Mouse (Mus musculus): ENCODE measurements around the gene Adam22.
A peak's percentile ranks its signal among the peaks of the same experiment; 100 is the strongest.

Gene Adam22

GRCm38 (mm10) chr5:8367614-8368327 is at the start of gene Adam22:
TSS of gene Adam22 (minus strand) at chr5:8368160.
- peak; percentile 92 to 97 for DNase-seq

DNA sequence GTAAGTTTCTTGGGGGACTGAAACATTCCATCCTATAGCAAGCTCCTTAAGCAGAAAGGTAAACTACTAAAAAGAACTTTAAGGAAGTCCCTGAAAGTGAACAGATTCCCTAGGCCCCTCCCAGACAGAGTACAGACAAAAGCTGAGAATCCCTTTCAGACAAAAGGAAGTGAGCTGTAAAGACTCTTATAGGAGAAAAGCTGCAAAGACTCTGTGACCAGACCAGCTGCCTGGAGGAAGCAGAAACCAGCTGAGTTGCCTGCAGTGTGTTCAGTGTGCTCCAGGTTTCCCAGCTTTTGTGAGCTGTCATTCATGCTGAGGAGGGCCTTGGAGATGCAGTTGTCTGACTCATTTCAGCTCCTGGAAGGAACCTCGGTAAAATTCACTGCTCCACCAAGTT is 49.5 kb upstream of the Adam22 start:
- no peak for DNase-seq

GRCm38 (mm10) chr5:8416683-8417413 is 48.9 kb upstream of the Adam22 start:
- no peak for DNase-seq

GRCm38 (mm10) chr5:8408746-8409145 is 40.8 kb upstream of the Adam22 start:
- DNase-seq: no peak

- DNase-seq: no peak
Observed at GRCm38 (mm10) chr5:8397587-8398249, 29.8 kb upstream of the Adam22 start.

DNA sequence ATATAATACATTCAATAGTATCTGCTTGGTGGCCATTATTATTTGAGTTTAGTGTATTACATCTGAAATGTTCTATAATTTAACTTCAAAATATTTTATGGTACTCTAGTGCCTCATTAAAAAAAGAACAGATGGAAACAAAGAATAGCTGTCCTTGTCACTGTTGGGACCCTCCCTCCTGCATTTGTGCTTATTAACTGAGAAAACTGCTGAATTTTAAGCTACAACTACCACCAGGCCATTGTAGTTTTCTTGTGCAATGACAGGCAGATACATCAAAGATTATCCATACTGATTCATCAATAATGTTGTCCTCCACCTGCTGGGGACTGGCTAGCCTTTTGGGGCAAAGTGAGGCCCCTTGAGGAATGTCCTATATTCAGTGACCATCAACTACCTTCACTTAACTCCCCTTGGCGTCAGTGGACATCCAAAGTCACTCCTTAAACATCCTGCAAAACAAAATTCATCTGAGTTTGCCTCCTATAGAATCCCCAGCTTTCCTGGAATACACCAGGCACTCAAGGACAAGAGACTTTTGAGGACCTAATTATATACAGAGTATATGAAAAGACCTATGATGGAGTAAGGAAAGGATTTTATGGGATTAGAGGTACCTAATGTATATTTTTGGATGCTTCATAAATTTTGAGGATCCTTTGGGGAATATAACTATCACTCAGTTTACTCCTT is 26.1 kb upstream of the Adam22 start:
- DNase-seq: no peak

DNA sequence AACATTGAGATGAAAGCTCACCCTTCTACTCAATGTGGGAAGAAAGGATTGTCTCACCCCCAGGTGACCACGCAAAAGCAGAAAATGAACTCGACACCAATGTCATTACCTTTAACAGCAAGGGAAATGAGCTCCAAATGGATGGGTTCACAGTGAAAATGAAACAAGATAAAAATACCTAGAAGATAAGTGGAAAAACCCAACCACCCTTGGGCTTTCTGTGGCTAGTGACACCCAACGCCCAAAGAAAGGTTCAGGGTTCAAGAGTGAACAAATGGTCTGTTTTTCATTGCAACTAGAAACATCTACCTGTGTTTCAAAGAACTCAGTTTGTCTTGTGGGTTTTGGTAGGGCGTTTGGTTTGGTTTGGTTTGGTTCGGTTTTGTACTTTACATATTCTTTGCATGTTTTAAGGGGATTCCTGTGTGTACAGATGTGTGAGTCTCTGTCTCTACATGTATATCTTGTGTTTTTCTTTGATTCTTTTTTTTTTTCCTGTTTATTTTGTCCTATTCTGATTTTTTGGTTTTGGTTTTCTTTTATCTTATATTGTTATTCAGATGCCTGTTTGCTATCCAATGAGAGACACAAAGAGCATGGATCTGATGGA is 6.4 kb upstream of the Adam22 start:
- no peak for DNase-seq

- no peak for DNase-seq
Observed at GRCm38 (mm10) chr5:8373415-8373814, 5.5 kb upstream of the Adam22 start.

DNA sequence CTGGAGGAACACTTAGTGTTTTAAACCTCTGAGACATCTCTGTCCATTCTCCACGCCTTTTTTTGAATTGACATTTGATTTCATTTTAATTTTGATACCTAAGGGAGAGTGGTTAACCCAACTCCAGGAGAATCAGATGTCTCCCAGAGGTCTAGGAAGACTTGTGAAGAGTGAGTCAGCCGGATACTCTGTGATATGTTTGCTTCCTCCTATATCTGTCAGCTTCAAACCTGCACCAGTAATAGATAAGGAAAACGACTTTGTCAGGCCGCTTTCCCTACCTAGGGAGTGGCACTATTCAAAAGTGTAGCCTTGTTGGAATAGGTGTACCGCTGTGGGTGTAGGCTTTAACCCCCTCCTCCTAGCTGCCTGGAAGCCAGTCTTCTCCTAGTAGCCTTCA is 821 bp upstream of the Adam22 start:
- no peak for DNase-seq

GRCm38 (mm10) chr5:8368328-8368692 is 350 bp upstream of the Adam22 start:
- DNase-seq: no peak

DNA sequence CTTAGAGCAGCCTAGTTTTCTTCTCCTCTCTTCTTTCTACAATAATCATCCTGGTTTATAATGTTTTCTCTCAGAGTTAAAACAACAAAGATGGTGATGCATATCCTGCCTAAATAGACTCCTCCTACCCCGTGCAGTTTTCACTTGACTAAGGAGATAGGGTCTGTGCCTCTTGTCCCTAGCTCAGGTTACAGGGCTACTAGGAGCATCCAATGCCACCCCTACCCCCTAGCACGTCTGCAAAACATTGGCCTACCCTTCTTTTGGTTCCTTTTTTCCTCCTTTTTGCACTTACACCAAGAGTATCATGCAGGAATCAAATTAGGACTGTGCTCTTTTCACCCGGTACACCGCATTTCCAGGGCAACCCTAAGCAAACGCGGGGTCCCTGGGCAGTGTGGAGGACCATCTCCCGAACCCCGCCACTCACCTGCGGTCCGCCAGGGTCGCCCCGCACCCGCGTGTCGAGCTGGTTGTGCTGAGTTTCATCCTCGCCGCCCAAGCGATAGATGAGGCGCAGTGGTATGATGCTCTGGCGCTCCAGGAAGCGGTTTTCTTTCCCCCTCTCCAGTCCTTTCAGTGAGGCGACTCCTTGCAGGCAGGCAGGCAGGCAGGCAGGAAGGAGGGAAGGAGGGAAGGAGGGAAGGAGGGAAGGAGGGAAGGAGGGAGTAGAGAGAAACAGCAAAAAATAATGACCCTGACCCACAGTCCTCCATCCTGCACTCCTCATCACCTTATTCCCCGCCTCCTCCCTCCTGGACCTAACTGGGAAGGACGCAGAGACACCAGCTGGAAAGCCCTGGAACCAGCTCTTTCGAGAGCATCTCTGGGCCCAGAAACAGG is 968 bp downstream of the Adam22 start:
- peak; percentile 64 to 67 for DNase-seq

DNA sequence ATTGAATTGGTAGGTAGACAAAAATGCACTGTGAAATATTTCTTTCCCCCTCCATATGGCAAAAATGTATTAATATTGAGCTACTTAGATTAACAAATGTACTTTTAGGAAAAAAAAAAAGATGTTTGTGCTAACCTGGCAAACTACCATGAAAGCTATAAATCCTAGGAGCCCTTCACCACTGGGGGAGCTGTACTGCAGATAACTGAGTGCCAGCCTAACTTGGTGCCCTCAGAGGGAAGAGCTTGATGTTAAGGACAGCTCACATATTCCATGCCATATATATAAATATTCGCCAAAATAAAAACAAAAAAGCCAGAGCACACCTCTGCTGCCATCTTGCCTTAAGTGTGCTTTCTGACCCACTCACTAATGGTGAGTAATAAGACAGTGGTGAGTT is 5.6 kb downstream of the Adam22 start:
- peak; percentile 48 to 62 for DNase-seq

GRCm38 (mm10) chr5:8357677-8358076 is 10.3 kb downstream of the Adam22 start:
- DNase-seq: no peak

GRCm38 (mm10) chr5:8356885-8357651 is 10.9 kb downstream of the Adam22 start:
- DNase-seq: no peak

- DNase-seq: no peak
Observed at GRCm38 (mm10) chr5:8356326-8356725, 11.6 kb downstream of the Adam22 start.

GRCm38 (mm10) chr5:8349557-8349956 is 18.4 kb downstream of the Adam22 start:
- no peak for DNase-seq

GRCm38 (mm10) chr5:8346329-8346728 is 21.6 kb downstream of the Adam22 start:
- no peak for DNase-seq

DNA sequence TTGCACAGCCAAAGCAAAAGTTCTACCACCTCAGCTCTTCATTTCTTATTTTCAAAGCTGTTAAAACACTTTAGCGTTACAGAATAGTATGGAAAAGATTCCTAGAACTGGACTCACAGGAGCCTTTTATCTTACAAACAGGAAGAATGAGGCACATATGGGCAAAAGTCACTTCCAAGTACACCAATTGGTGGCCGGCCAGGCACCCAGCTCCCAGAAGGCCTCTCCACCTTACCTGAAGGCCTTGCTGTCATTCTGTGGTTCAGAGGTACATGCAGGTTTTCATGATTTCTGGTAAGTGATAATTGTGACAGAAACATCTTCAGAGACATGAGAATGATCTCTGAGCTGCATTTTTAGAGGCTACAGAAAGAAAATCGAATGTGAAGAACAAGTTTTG is 24.7 kb downstream of the Adam22 start:
- DNase-seq: no peak

DNA sequence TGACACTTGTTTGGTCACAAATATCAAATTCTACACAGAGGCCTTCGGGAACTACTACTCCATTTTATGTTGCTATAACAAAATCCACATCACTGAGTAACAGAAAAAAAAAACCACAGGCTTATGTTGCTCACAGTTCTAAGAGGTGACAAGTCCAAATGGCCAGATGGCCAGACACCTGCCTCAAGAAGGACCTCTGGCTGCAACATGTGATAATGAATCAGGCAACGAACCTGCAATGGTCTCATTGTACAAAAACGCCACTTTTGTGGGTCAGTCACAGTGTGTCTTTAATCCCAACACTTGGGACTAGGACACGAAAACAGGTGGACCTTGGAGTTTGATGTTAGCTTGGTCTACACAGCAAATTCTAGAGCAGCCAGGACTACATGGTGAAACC is 26.3 kb downstream of the Adam22 start:
- peak in 1 of 2 experiments; percentile 45 for DNase-seq

- no peak for DNase-seq
Observed at GRCm38 (mm10) chr5:8327645-8328269, 40.2 kb downstream of the Adam22 start.

DNA sequence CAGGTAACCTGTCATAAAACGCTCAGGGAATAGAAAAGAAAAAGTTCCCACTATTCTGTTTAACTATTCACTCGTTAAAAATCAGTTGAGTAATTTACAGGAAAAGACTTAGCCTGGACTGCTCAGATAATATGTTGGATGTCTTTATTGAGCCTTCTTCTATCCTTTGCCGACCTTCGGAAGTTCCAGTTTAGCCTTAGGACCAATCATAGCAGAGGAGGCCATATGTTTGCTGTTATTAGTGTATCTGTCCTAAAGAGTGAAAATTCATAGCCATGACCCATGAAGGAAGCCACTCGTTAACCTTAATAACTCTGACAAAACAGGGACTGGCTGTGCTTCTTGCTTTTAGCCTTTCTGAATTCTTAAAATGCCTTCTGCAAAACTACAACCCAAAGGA is 41.3 kb downstream of the Adam22 start:
- no peak for DNase-seq
